Mouse (Mus musculus): ENCODE results near the gene Dnase2b.

GRCm38 (mm10) chr3:146570148-146570782 lies 45.1 kb downstream of the Dnase2b start, which contains the start of gene Uox:
- no peak for TF ChIP-seq EP300 (IDR thresholded peaks at IDR 0.05; ENCODE audit: low read depth)
- no peak for TF ChIP-seq CTCF (IDR thresholded peaks at IDR 0.05; ENCODE audit: low read depth)

Data from heart, postnatal 0 days (tissue).